Mouse (Mus musculus): Measurements from ENCODE around the gene Srf. TPM values are rescaled to one million over a fixed set of nuclear protein-coding genes. Genes with fewer than 3 reads are reported as not detected.

The Srf gene
- polyA plus RNA-seq (2016; fragmentation: Nextera tagmentation; extraction: Ambion mirVana) = 6.6 and 8.1 TPM in 2 replicates

GRCm38 (mm10) chr17:46555673-46556583 is at the start of gene Srf:
Srf (minus strand) TSS chr17:46556175.
- Histone ChIP-seq H3K36me3 (peaks cover 9% of the 10 kb centered on the region), H3K4me2 (replicated peaks) (peak within 1 kb of the TSS; percentile 91), H3K9ac (replicated peaks) (peak within 1 kb of the TSS; percentile 98), H3K4me1 (peaks cover 34% of the 10 kb centered on the region), H3K9me3 (no peaks in the 10 kb centered on the region), H3K27me3 (no peaks in the 10 kb centered on the region), H3K4me3 (peak within 1 kb of the TSS; percentile 99), H3K27ac (replicated peaks) (peak within 1 kb of the TSS; percentile 92)
- WGBS = under 1% methylated on average over 87 of the region's 87 CpGs
- peak; percentile 92 for ATAC-seq (ENCODE audit: low FRiP score, low read depth)

GRCm38 (mm10) chr17:46605126-46605525 is 49.2 kb upstream of the Srf start:
- H3K4me3 ChIP-seq = no peak overlapping the region
- H3K27me3 ChIP-seq = no peaks in the 10 kb centered on the region
- 56% methylated on average over 5 of the region's 5 CpGs for WGBS
- no peaks in the 10 kb centered on the region for H3K36me3 ChIP-seq
- H3K4me1 ChIP-seq = peaks cover 20% of the 10 kb centered on the region
- no peak overlapping the region for H3K9ac ChIP-seq (replicated peaks)
- no peaks in the 10 kb centered on the region for H3K9me3 ChIP-seq
- ATAC-seq (ENCODE audit: low FRiP score, low read depth) = no peak; the same call in 1 of the 2 replicates
- peak overlapping the region; percentile 52 for H3K27ac ChIP-seq (replicated peaks)
- H3K4me2 ChIP-seq (replicated peaks) = no peak overlapping the region

GRCm38 (mm10) chr17:46603229-46603628 is 47.3 kb upstream of the Srf start:
- H3K9ac ChIP-seq (replicated peaks) = no peak overlapping the region
- peaks cover 17% of the 10 kb centered on the region for H3K4me1 ChIP-seq
- 0 out of 2 replicates have a peak, but pooled peaks cover under 1% of the 10 kb centered on the region for H3K36me3 ChIP-seq
- no peak for ATAC-seq (ENCODE audit: low FRiP score, low read depth)
- WGBS = 95% methylated on average over 4 of the region's 4 CpGs
- no peak overlapping the region for H3K27ac ChIP-seq (replicated peaks)
- no peak overlapping the region for H3K4me3 ChIP-seq
- no peak overlapping the region for H3K4me2 ChIP-seq (replicated peaks)
- H3K27me3 ChIP-seq = no peaks in the 10 kb centered on the region
- H3K9me3 ChIP-seq = no peaks in the 10 kb centered on the region

GRCm38 (mm10) chr17:46602212-46602611 is 46.2 kb upstream of the Srf start:
- no peak overlapping the region for H3K4me2 ChIP-seq (replicated peaks)
- 89% methylated on average over 9 of the region's 9 CpGs for WGBS
- no peak overlapping the region for H3K27ac ChIP-seq (replicated peaks)
- H3K4me1 ChIP-seq = peaks cover 17% of the 10 kb centered on the region
- H3K4me3 ChIP-seq = no peak overlapping the region
- 0 out of 2 replicates have a peak, but pooled peaks cover 6% of the 10 kb centered on the region for H3K36me3 ChIP-seq
- ATAC-seq (ENCODE audit: low FRiP score, low read depth) = no peak
- no peaks in the 10 kb centered on the region for H3K9me3 ChIP-seq
- no peaks in the 10 kb centered on the region for H3K27me3 ChIP-seq
- H3K9ac ChIP-seq (replicated peaks) = no peak overlapping the region

GRCm38 (mm10) chr17:46600569-46600968 is 44.6 kb upstream of the Srf start:
- ATAC-seq (ENCODE audit: low FRiP score, low read depth) = no peak
- Histone ChIP-seq H3K27me3 (no peaks in the 10 kb centered on the region), H3K36me3 (0 out of 2 replicates have a peak, but pooled peaks cover 6% of the 10 kb centered on the region), H3K27ac (replicated peaks) (no peak overlapping the region), H3K4me3 (no peak overlapping the region), H3K4me1 (peaks cover 14% of the 10 kb centered on the region), H3K4me2 (replicated peaks) (no peak overlapping the region), H3K9ac (replicated peaks) (no peak overlapping the region), H3K9me3 (no peaks in the 10 kb centered on the region)
- 92% methylated on average over 2 of the region's 2 CpGs for WGBS

- no peaks in the 10 kb centered on the region for H3K27me3 ChIP-seq
- H3K4me1 ChIP-seq = peaks cover 13% of the 10 kb centered on the region
- H3K9ac ChIP-seq (replicated peaks) = no peak overlapping the region
- no peaks in the 10 kb centered on the region for H3K9me3 ChIP-seq
- no peak overlapping the region for H3K4me3 ChIP-seq
- no peak for ATAC-seq (ENCODE audit: low FRiP score, low read depth)
- H3K27ac ChIP-seq (replicated peaks) = no peak overlapping the region
- H3K4me2 ChIP-seq (replicated peaks) = no peak overlapping the region
- WGBS = 85% methylated on average over 4 of the region's 4 CpGs
- H3K36me3 ChIP-seq = 0 out of 2 replicates have a peak, but pooled peaks cover 6% of the 10 kb centered on the region
Measured at GRCm38 (mm10) chr17:46598963-46599362, 43.0 kb upstream of the Srf start.

GRCm38 (mm10) chr17:46597956-46598355 is 42.0 kb upstream of the Srf start:
- H3K27ac ChIP-seq (replicated peaks) = no peak overlapping the region
- no peak overlapping the region for H3K4me2 ChIP-seq (replicated peaks)
- no peak overlapping the region for H3K4me3 ChIP-seq
- no peak overlapping the region for H3K9ac ChIP-seq (replicated peaks)
- 0 out of 2 replicates have a peak, but pooled peaks cover 6% of the 10 kb centered on the region for H3K36me3 ChIP-seq
- WGBS = 92% methylated on average over 11 of the region's 11 CpGs
- ATAC-seq (ENCODE audit: low FRiP score, low read depth) = no peak
- H3K4me1 ChIP-seq = peaks cover 13% of the 10 kb centered on the region
- no peaks in the 10 kb centered on the region for H3K27me3 ChIP-seq
- H3K9me3 ChIP-seq = no peaks in the 10 kb centered on the region

GRCm38 (mm10) chr17:46595336-46595735 is 39.4 kb upstream of the Srf start:
- Histone ChIP-seq H3K9me3 (no peaks in the 10 kb centered on the region), H3K27me3 (no peaks in the 10 kb centered on the region), H3K4me2 (replicated peaks) (no peak overlapping the region), H3K4me3 (no peak overlapping the region), H3K27ac (replicated peaks) (peak overlapping the region; percentile 35), H3K36me3 (peaks cover 12% of the 10 kb centered on the region), H3K4me1 (peaks cover 13% of the 10 kb centered on the region), H3K9ac (replicated peaks) (no peak overlapping the region)
- WGBS = 77% methylated on average over 6 of the region's 6 CpGs
- no peak for ATAC-seq (ENCODE audit: low FRiP score, low read depth)

- ATAC-seq (ENCODE audit: low FRiP score, low read depth) = no peak
- peaks cover 20% of the 10 kb centered on the region for H3K36me3 ChIP-seq
- no peaks in the 10 kb centered on the region for H3K9me3 ChIP-seq
- no peak overlapping the region for H3K4me3 ChIP-seq
- no peak overlapping the region for H3K4me2 ChIP-seq (replicated peaks)
- no peaks in the 10 kb centered on the region for H3K27me3 ChIP-seq
- peaks cover 13% of the 10 kb centered on the region for H3K4me1 ChIP-seq
- 51% methylated on average over 9 of the region's 9 CpGs for WGBS
- H3K27ac ChIP-seq (replicated peaks) = peak overlapping the region; percentile 35; the same call in 1 of the 2 replicates
- no peak overlapping the region for H3K9ac ChIP-seq (replicated peaks)
Measured at GRCm38 (mm10) chr17:46594606-46595005, 38.6 kb upstream of the Srf start.

GRCm38 (mm10) chr17:46593124-46593523 is 37.1 kb upstream of the Srf start:
- Histone ChIP-seq H3K4me2 (replicated peaks) (no peak overlapping the region), H3K9me3 (no peaks in the 10 kb centered on the region), H3K27me3 (no peaks in the 10 kb centered on the region), H3K27ac (replicated peaks) (no peak overlapping the region), H3K36me3 (peaks cover 26% of the 10 kb centered on the region), H3K9ac (replicated peaks) (no peak overlapping the region), H3K4me3 (no peak overlapping the region), H3K4me1 (peaks cover 9% of the 10 kb centered on the region)
- no peak for ATAC-seq (ENCODE audit: low FRiP score, low read depth)
- WGBS = 94% methylated on average over 4 of the region's 4 CpGs

- WGBS = 89% methylated on average over 19 of the region's 19 CpGs
Measured at GRCm38 (mm10) chr17:46591406-46591805, 35.4 kb upstream of the Srf start.

GRCm38 (mm10) chr17:46590439-46590838 is 34.5 kb upstream of the Srf start:
- Histone ChIP-seq H3K36me3 (peaks cover 44% of the 10 kb centered on the region), H3K27me3 (no peaks in the 10 kb centered on the region), H3K27ac (replicated peaks) (no peak overlapping the region), H3K4me3 (no peak overlapping the region), H3K9me3 (no peaks in the 10 kb centered on the region), H3K9ac (replicated peaks) (no peak overlapping the region), H3K4me2 (replicated peaks) (no peak overlapping the region), H3K4me1 (peaks cover 9% of the 10 kb centered on the region)
- ATAC-seq (ENCODE audit: low FRiP score, low read depth) = no peak
- 89% methylated on average over 7 of the region's 7 CpGs for WGBS

More at GRCm38 (mm10) chr17:46591406-46591805, 35.4 kb upstream of the Srf start:
- H3K27ac ChIP-seq (replicated peaks) = no peak overlapping the region
- no peak overlapping the region for H3K4me2 ChIP-seq (replicated peaks)
- H3K27me3 ChIP-seq = no peaks in the 10 kb centered on the region
- H3K4me3 ChIP-seq = no peak overlapping the region
- H3K9ac ChIP-seq (replicated peaks) = no peak overlapping the region
- H3K36me3 ChIP-seq = peaks cover 34% of the 10 kb centered on the region
- no peak for ATAC-seq (ENCODE audit: low FRiP score, low read depth)
- peaks cover 9% of the 10 kb centered on the region for H3K4me1 ChIP-seq
- H3K9me3 ChIP-seq = no peaks in the 10 kb centered on the region
